Mouse (Mus musculus) T-helper 17 cell (primary cell): ENCODE data around the gene Fitm2.
"Not testable (repeated sequence)": the region's sequence is repeated elsewhere in the genome, so short reads cannot be mapped to it uniquely, and the experiment has no call there.

Source experiments
- in situ Hi-C, 2 experiments: fragments of 300-600 bp; cut with MboI, MseI; formaldehyde crosslinking; loops; 1 replicate in 1 of 2; 2 replicates in 1 of 2; pipeline ENCODE4 v1.15.1; 2025; ENCODE audit warnings: high pct_unique_total_duplicates in 2 of 2

Fitm2 gene

GRCm38 (mm10) chr2:163463251-163463769, 9.1 kb downstream of the Fitm2 start:
- in situ Hi-C loops: no loop called here

- in situ Hi-C loops: no loop called here
Observed at GRCm38 (mm10) chr2:163462801-163463200, 9.6 kb downstream of the Fitm2 start.

- in situ Hi-C loops: no loop called here
Observed at GRCm38 (mm10) chr2:163462386-163462785, 10.0 kb downstream of the Fitm2 start.

- in situ Hi-C loops: not testable (repeated sequence)
Observed at GRCm38 (mm10) chr2:163461307-163461706, 11.1 kb downstream of the Fitm2 start.

- in situ Hi-C loops: no loop called here
Observed at GRCm38 (mm10) chr2:163460622-163461021, 11.8 kb downstream of the Fitm2 start.

- in situ Hi-C loops: no loop called here
Observed at GRCm38 (mm10) chr2:163459380-163459779, 13.0 kb downstream of the Fitm2 start.

GRCm38 (mm10) chr2:163458539-163459265, 13.7 kb downstream of the Fitm2 start:
- in situ Hi-C loops: no loop called here

- in situ Hi-C loops: no loop called here
Observed at GRCm38 (mm10) chr2:163453378-163453777, 19.1 kb downstream of the Fitm2 start.

GRCm38 (mm10) chr2:163452738-163453137, 19.7 kb downstream of the Fitm2 start:
- in situ Hi-C loops: no loop called here

- in situ Hi-C loops: no loop called here
Observed at GRCm38 (mm10) chr2:163450668-163451295, 21.6 kb downstream of the Fitm2 start.

GRCm38 (mm10) chr2:163449276-163449675, 23.2 kb downstream of the Fitm2 start:
- in situ Hi-C loops: no loop called here

- in situ Hi-C loops: no loop called here
Observed at GRCm38 (mm10) chr2:163447375-163447774, 25.1 kb downstream of the Fitm2 start.

GRCm38 (mm10) chr2:163444017-163444416, 28.4 kb downstream of the Fitm2 start:
- in situ Hi-C loops: no loop called here

GRCm38 (mm10) chr2:163443543-163443942, 28.9 kb downstream of the Fitm2 start:
- in situ Hi-C loops: no loop called here

GRCm38 (mm10) chr2:163439488-163439887, 32.9 kb downstream of the Fitm2 start:
- in situ Hi-C loops: no loop called here

GRCm38 (mm10) chr2:163438619-163439451, 33.6 kb downstream of the Fitm2 start:
- in situ Hi-C loops: no loop called here

GRCm38 (mm10) chr2:163438246-163438618, 34.2 kb downstream of the Fitm2 start, which contains the start of gene Gdap1l1:
Gene Gdap1l1 (plus strand): TSS chr2:163438476.
- in situ Hi-C loops: no loop called here

GRCm38 (mm10) chr2:163437800-163438199, 34.6 kb downstream of the Fitm2 start:
- in situ Hi-C loops: no loop called here

GRCm38 (mm10) chr2:163433971-163434370, 38.5 kb downstream of the Fitm2 start:
- in situ Hi-C loops: no loop called here

GRCm38 (mm10) chr2:163431289-163431688, 41.1 kb downstream of the Fitm2 start:
- in situ Hi-C loops: no loop called here

- in situ Hi-C loops: loop anchor here in 1 of 2 experiments (5.0 kb wide), 1 partner anchor 44 kb away; the partner anchor contains the start of gene Fitm2
Observed at GRCm38 (mm10) chr2:163428346-163429011, 44.0 kb downstream of the Fitm2 start.
